Mouse (Mus musculus) kidney, postnatal 10 days (tissue): Measurements from ENCODE around the gene Slc12a4.
A peak's percentile ranks its signal among the peaks of the same experiment; 100 is the strongest.

Source experiments
- DNase-seq: peaks from one replicate; pipeline ENCODE4 v3.0.0; 2021; ENCODE audit warnings: mixed read lengths

The Slc12a4 gene

DNA sequence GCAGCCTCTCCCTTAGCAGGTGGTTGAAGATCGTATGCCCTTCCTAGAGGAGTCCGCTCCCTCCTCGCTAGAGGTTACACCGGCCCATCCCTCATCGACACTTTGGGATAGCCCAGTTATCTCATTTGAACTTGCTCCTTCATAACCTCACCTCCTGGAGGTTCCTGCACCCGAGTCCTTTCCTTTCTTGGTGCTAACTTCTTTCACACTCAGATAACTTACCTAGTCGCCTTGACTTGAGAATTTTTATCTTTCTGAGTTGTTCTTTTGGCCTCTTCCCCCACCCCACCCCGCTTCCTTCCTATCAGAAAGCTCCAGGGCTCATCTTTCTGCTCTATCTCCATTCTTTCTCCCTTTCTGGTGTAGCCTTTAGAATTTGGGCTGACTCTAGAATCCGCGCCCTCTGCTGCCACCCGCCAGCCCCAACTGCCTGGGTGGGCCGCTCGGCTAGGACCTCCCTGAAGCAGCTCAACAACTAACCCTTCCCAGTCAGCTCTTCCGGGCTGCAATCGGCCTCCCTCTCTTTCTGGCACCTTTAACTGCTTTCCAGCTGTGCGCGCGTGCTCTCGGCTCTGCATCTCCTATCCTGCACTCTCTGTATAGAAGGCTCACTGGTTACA, 905 bp upstream of the Slc12a4 start:
- DNase-seq: peak; percentile 73

DNA sequence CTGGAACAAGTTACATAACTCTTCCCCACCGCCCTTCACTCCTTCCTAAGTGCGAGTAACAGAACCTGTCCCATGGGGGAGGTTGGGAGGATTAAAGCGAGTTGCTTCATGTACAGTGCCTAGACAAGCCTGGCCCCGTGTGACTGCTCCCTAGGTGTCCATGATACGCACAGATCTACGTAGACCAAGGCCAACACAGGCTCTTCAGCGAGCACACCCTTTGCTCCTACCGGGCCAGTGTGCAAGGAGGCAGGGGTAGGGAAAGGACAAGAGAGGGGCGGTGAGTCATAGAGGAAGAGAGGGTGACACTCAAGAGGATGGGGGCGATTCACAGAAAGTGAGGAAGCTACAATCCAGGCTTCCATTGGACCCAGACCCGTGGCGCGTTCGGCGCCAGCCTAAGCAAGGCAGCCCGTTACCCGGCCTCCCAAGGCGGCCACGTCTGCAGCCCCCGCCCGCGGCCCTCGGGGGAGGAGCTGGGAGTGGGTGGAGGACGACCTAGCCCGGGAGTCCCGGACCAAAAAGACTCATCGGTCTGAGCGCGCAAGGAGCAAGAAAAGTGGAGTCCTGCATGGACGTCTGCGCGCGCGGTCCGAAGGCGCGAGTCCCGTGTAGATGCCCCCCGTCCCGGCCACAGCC, 512 bp downstream of the Slc12a4 start:
- DNase-seq: peak; percentile 75

DNA sequence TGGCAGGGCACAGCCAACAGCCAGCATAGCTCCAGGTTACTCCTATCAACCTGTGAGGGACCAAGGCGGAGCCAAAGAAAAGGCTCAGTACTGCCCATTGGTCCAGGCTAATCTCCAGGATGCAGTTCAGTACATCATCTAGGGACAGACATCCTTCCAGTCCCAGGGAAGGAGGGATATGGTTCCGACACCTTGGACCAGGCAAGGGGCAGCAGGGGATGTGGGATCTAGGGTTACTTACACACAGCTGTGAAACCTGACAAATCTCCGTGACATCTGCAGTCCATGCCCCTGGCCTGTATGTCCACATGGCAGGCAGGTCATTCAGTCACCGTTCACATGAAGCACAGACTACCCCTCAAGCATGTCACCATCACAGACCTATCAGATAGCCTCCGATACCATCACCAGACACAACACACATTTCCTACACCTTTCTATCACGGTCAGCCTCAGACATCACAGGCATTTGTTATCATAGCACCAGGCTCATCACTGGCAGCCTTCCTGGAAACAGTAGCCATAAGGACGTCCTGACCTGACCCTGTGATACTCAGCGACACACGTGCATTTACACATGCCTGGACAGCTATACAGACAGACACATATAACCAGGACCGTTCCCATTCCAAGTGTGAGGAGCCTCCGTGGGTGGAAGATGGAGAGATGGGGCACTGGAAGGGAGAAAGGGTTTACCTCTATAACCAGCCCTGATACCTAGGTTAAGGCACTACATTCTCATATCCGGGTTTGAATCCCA, 1.2 kb downstream of the Slc12a4 start:
- DNase-seq: no peak

DNA sequence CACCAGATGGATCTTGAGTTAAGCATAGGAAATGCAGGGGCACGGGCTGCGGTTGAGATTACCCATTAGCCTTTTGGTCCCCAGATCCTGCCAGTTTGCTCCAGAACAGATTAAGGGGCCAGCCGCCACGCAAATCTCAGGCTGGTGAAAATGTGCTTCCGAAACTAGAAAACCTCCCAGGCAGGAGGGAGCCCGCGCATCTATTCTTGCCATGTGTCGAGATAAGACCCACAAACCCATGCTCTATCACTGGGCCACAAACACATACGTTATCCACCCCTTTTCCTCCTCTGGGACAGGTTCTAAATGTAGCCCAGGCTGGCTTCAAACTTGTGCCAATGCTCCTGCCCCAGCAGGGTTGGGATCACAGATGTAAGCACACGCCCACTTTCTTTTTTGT, 4.4 kb downstream of the Slc12a4 start:
- no peak for DNase-seq

DNA sequence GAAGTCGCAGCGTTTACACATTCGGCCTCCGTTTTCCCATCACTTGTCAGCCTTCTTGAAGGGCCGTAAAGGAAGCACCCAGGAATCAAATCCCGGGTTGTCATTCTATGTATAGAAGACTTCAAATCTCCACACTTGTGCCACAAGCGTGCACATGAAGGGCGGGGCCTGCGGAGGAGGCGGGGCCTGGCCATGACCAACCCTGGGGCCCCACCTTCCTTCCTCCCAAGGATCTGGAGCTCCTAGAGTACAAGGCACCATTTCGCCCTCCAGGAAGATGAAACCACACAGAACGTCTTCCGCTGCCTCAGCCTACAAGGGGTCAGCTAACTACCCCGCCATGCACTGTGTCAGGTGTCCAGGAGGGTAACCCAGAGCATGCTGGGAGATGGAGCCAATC, 4.8 kb downstream of the Slc12a4 start:
- peak; percentile 8 for DNase-seq

DNA sequence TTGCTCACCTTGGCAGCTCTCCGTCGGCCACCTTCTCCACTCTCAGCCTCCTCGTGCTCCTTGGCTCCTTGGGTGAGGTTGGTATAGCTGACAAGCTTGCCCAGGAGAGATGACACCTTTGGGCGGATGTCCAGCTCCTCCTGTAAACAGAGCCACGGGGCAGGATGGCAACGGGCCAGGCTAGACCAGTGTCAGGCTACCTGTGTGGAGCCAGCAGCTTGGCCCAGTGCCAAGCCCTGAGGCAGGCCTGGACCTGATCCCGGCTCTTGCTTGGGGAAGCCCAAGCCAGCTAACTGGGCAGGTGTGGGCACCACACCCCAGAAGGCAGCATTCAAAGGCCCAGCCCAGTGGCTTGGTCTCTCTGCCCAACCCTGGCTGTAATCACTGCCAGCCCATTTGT, 6.5 kb downstream of the Slc12a4 start:
- DNase-seq: peak; percentile 89

DNA sequence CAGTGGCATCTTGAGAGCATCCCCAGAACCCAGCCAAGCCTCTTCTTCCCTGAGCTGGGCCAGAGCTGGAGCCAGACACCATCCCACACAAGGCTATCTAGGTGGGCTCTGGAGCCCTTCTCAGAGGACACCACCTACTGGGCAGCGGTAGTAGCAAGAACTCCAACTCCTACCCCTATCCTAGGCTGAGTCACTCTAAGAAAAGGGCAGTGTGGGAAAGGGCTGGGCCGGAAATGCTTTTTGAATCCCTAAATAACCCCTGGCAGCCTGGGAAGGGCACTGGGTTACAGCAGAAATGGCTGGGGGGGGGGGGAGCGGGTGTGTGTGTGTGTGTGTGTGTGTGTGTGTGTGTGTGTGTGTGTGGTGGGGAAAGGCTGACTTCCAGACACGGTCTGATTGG, 8.1 kb downstream of the Slc12a4 start:
- peak; percentile 71 for DNase-seq

DNA sequence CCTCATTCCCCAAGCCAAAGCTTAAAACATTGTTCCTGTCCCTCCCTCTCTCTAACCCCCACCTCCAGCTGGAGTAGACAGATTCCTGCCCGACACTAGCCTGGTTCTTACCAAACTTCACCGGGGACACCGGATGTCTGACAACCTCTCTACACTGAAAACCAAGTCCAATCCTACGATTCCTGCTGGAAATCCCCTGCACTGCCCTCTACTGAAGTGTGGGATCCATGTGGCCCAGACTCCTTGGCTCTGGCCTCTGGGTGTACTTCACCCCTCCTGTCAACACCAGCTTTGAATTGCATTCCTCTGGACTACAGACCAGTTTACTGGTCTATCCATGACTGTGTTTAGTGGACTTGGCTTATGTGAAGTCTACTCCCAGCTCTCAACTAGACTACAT, 9.3 kb downstream of the Slc12a4 start:
- DNase-seq: no peak

DNA sequence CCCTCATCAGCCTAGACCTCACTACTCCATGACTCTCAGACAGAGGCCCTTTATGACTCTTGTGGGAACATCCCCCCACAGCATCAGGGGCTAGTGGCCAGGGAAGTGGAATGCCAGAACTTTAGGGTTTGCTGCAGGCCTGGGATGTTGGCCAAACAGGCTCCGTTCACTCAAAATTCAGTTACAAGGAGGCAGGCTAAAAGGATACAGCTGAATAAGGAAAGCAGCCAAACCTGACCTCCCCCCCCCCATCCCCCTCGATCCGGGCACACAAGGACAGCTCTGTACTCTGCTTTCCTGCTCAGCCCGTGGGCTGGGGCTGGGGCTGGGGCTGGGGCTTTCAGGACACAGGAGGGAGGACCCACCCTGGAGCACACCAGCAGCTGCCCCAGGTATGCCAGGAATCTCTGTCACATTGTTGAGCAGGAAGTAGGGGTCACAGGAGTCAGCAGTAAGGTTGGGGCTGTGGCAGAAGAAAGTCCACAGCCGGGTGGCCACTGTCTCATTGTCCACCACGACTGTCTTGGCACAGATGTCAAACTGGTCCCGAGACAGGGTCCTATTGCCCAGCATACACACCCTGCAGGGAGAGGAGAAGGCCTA, 14.7 kb downstream of the Slc12a4 start:
- DNase-seq: peak; percentile 80

DNA sequence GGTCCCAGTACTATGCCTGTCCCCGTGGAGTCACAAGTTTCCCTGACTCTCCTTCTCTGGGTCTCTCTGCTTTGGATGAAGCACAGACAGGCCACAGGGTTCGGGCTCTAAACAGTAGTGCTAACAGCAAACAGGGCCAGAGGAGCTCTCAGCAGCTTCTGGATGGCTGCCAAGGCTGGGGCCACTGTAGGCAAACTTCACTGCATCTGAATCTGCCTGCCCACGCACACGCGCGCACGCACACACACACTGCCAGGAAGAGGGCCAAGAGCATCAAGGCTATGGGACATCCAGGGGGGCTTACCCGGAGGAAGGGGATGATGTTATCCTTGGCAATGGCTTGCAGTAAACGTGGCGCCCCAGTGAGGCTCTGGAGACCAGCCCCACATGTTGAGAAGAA, 16.5 kb downstream of the Slc12a4 start:
- peak; percentile 85 for DNase-seq

DNA sequence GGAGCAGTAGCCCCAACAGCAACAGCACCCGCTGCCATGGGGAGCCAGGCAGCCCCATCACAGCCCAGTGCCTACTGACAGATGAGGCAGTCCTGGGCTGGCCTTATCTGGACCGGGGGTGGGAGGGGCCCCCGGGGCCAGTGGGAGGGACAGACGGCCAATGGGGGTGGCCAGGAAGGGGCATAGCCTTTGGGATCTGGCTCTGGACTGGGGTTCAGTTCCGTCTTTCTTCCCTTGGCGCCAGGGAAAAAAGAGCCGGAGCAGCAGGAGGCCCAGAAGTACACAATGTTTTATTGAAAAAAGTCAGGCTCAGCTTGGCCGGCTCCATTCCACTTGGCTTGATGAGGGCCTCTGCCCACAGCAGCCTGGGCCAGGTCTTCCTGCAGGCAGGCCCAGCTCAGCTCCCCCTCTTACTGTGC, 22.6 kb downstream of the Slc12a4 start, which contains the start of gene Lcat:
Gene Lcat, minus strand, starts transcription at position 62 of the 419 bp plus-strand sequence.
- DNase-seq: no peak

DNA sequence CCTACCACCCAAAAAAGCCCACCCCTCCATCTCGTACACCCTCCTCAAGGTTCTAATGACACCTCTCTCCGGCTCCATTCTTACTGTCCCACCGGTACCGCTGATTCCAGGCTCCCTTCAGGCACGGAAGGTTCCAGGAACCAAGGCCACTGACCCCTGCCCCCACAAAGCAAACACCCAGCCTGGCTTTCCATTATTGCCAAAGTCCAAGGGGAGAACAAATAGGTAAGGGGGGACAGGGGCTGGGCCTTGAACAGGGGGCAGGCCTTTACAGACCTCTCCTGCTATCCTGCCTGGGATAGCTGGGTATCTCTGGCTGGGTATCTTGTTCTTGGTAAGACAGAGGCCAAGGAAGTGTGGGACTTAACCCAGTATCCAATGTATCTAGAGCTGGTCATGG, 23.4 kb downstream of the Slc12a4 start:
- DNase-seq: no peak

DNA sequence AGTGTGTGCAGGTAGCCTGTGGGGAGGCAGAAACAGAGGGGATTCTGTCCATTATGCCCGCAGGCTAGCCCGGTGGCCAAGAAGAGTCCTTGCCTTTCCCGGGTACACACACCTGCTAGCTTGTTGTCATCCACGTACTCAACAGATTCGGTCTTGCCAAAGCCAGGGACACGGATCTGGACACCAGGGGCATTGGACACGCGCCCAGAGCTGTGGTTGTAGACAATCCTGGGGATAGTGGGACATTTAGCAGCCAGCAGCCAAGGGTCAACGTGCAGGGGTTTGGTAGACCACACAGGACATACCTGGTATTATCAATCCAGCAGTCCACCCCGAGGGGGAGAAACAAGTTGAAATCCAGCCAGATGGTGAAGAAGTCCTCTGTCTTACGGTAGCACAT, 23.9 kb downstream of the Slc12a4 start:
- no peak for DNase-seq

DNA sequence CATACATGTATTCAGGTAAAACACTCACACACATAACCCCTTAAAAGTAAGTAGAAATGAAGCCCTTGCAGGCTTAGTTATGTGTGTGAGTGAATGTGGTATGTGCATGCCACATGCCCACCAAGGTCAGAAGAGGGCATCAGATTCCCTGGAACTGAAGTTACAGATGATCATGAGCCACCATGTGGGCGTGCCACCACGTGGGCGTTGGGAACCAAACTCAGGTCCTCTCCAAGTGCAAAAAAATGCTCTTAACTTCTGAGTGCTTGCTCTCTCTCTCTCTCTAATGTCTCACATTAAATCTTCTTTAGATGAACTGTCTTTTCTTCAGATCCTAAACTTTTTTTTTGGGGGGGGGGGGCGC, 27.6 kb downstream of the Slc12a4 start, which contains the start of gene Psmb10:
Gene Psmb10, minus strand, starts transcription at position 139 of the 364 bp plus-strand sequence.
- DNase-seq: peak; percentile 53

DNA sequence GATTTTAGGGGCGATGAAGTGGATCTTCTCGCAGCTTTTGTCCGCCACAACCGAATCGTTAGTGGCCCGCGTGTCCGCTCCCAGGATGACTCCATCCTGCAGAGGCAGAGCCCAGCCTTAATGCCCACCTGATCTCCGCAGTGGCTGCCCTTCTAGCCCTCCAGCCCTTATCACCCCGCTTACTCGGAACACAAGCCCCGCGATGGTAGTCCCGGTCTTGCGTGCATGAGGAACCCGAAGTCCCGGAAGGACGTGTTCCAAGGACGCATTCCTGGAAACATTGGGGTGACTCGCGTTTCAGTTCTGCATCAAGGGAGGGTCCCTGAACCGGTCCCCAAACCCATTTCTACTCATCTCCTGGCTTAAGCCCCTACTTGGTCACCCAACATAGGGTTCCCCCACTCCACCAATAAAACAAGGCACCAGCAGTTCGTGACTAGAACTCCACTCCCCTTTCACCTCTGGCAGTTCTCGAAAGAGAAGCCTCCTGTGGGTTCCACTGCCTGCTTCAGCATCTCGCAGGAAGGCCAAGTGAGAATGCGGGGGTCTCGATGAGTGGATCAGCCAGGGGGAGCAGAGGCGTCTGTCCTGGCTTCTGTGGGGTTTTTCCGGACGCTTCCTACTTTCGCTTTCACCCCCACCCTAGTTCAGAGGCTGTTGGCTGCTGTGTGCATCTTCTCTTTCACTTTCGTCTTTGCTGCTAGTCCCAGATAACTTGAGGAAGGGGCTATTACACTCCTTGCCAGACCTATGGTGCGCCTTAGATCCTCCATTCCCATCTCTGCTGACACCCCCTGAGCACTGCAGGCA, 28.2 kb downstream of the Slc12a4 start:
- peak; percentile 63 for DNase-seq

DNA sequence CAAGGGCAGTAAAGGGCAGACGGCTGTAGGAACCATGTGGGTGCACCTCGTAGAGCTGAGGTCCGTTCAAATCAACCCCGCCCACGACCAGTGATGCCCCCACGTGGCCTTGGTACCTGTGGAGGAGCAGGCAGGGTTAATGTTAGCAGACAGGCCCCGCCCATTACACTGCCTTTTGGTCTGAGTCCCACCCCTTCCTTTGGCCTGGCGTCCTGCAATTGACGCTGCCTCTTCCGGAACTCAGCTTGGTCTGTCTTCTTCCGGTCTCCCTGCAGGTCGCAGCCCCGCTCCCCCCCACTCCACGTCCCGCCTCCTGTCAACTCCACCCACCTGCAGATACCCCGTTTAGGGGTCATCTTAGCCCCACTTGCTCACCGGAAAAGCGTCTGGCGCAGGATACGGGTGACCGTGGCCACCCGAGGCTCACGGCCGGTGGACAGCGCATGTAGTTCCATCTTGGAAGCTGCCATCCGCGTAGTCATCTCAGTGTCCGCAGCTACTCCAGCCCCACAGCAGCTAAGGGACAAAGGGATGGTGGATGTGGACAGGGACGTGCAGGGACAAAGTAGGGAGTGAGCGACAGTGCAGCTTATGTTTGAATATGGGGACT, 28.9 kb downstream of the Slc12a4 start:
- peak; percentile 95 for DNase-seq

DNA sequence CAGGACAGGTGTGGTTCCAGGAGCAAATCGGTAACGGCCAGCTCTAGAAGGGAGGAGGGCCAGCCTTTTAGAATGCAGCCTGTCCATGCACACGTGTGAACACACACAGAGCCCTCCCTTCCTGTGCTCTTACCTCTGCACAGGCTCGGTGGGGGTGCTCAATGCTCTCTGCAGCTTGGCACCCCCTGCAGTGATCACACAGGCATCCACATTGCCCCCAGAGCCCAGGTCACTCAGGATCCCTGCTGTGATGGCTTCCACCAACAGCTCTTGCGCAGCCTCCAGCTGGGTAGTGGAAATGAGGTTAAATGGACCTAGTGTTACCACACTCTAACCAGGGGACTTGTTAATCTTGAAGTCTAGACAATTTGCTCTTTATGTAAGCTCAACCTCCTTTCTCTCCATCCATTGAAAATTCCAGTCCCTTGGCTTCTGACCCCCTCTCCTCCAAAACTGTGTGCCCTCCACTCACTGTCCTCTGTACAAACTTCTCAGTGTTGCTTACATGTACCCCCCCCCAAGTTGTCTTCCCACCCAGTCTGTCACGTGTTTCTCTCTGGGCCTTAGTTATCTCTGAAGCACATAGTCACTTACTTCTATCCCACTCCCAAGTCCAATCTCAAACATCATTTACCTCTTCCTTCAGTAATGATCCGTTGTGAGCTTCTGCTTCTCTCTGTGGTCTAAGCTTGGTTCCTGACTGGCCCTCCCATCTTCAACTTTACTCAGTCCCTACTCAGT, 29.9 kb downstream of the Slc12a4 start:
- DNase-seq: no peak

DNA sequence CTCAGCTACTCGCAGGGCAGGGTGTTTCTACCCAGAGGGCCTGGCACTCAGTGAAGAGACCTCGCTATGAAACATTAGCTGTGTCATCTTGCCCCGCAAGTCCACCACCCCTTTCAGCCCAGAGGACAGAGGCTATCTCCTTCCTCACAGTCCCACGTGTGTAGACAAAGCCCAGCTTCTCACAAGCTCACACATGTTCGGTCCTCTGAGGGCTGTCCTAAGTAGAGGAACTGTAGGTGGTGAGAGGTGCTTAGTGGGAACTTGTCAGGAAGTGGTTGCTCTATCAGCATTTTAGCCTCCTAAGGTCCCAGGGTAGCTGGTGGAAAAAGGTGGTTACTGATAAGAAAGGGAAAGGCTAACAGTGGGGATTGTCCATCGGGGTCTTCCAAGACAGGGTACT, 30.8 kb downstream of the Slc12a4 start:
- DNase-seq: no peak

DNA sequence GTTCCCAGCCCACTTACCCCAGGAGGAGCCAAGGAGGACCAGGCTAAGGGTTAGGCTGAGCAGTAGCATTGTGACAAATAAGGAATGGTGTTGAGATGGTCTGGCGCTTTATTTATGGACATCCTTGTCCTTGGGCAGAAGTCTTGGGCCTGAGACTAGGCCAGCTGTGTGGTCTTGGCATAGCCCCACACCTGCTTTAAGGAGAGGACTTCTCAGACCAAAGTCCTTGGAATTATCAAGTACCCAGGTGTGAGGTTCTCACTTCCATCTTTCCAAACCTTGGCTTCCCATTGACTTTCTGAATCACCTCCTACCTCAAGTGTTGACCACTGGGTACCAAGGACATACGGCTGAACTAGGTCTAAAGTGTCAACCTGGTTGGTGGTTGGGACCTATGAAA, 32.1 kb downstream of the Slc12a4 start, which contains the start of gene Ctrl:
Gene Ctrl, minus strand, starts transcription at position 101 of the 400 bp plus-strand sequence.
- no peak for DNase-seq

DNA sequence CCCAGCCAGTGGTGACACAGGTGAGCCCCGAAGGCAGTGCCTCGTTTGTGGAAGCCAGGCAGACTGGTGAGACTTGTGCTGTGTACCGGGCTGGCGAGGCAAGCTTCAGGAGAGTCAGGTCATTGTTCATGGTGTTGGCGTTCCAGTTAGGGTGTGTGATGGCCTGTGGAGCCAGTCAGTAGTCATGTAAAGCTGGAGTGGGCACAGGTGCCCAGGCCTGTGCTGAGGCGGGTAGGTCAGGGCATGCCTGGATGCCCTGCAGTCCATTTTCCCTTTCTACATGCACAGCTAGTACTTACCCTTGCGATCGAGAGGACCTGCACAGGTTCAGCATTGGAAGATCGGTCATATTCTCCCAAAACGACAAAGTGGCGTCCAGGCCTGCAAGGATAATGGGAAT, 33.4 kb downstream of the Slc12a4 start:
- no peak for DNase-seq

DNA sequence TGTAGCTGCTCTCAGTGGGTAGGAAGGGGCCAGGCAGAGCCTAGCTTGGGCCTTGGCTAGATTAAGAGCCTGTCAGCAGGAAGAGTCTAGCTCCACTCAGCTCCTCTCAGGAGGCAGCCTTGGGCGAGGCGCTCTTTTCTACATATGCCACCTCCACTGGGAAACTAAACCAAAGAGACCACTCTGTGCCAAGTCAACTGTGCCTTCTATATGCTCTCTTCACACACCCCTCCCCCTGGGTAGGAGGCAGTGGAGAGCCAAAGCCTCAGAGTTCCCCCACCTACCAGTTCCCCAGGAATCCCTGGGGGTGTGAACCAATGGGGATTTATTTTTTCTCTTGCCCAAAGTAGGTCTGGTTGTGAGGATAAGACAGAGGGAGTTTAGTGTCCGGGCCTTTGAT, 34.6 kb downstream of the Slc12a4 start:
- no peak for DNase-seq
